Mouse (Mus musculus): ENCODE results near the gene Slc26a9.

DNA sequence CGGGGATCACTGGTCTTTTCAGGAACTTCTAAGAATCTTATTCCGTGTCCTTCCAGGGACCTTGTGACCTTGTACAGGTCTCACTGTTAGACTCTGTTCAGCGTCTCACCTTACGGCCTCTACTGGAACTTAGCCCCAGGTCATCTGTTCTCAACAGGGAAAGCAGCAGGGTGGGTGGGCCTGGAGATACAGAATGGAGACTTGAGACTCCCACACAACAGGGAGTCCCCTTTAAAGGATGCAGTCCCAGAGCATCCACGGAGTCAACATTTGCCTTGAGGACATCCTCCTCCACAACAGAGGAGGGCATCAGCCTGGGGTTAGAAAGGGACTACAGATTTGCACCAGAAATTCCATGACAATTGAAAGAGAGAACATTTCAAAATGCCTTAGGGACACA is 1.6 kb downstream of the Slc26a9 start:
- no peak for TF ChIP-seq POLR2A (IDR thresholded peaks at IDR 0.05; ENCODE audit: borderline replicate concordance, control insufficient read depth, low read depth, low read length)
- TF ChIP-seq CTCF (IDR thresholded peaks at IDR 0.05; ENCODE audit: control insufficient read depth, insufficient read depth, low read length), result no peak
